Mouse (Mus musculus): ENCODE data around the gene Fam189b.

- TF ChIP-seq POLR2A (IDR thresholded peaks at IDR 0.05; ENCODE audit: insufficient read depth, low read length) (no peak), CTCF (IDR thresholded peaks at IDR 0.05; ENCODE audit: low read depth, low read length) (no peak)
Observed at GRCm38 (mm10) chr3:89158651-89159050, 24.3 kb upstream of the Fam189b start.
